Mouse (Mus musculus): ENCODE results near the gene Pla2g1b. TPM values are rescaled to one million over a fixed set of nuclear protein-coding genes. Genes with fewer than 3 reads are reported as not detected.

Pla2g1b gene
- polyA plus RNA-seq, 1 experiment from 2014 or later: 0.42 TPM

- 30% methylated on average over 12 of the region's 12 CpGs for WGBS (ENCODE audit: insufficient replicate concordance)
- Histone ChIP-seq H3K4me3 (peak overlapping the region; percentile 34), H3K36me3 (peaks cover 7% of the 10 kb centered on the region), H3K9me3 (replicated peaks) (no peaks in the 10 kb centered on the region), H3K4me1 (peaks cover 35% of the 10 kb centered on the region), H3K9ac (peak overlapping the region; percentile 50), H3K27me3 (replicated peaks) (peaks cover 15% of the 10 kb centered on the region), H3K27ac (no peak overlapping the region), H3K4me2 (peak overlapping the region; percentile 62)
- ATAC-seq: peak; percentile 44
Measured at GRCm38 (mm10) chr5:115476107-115476727, 10.2 kb downstream of the Pla2g1b start.

DNA sequence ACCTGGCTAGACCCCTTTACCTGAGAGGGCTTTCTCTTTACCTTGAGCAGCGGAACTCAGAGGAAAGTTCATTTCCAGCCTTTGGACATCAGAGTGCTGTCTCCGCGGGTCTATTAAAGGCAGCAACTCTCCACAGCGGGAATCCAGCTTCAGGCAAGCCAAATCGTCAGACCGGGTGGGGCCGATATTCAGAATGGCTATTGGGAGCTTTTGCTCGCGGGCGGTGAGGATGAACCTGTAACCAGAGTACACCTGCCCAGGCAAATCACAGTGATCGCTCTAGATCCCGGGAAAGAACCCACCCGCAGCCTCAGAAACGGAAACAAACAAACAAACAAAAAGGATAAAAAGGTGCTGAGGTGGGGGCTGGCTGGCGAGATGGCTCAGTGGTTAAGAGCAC is 13.5 kb downstream of the Pla2g1b start:
- Histone ChIP-seq H3K4me2 (peak overlapping the region; percentile 58), H3K9me3 (replicated peaks) (no peaks in the 10 kb centered on the region), H3K4me3 (no peak overlapping the region), H3K27me3 (replicated peaks) (peaks cover 15% of the 10 kb centered on the region), H3K9ac (no peak overlapping the region), H3K4me1 (peaks cover 34% of the 10 kb centered on the region), H3K27ac (no peak overlapping the region), H3K36me3 (peaks cover 13% of the 10 kb centered on the region)
- no peak for ATAC-seq
- 67% methylated on average over 15 of the region's 15 CpGs for WGBS (ENCODE audit: insufficient replicate concordance)

DNA sequence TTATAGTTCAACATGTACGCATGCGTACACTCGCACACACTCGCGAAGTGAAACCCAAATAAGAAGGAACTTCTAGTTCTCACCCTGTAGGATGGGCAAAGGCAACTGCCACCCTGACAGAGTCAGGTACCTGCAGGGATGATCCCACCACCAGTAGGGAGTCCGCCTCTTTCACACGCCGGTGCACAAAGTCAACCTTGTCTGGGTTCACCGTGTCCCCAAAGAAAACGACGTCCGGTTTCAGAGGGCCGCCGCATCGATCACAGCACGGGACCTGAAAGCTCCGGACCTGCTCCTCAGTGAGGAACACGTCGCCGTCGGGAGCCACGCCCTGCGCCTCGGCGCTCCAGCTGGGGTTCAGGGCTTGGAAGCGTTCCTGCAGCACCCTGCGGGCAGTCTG is 14.0 kb downstream of the Pla2g1b start:
- Histone ChIP-seq H3K9me3 (replicated peaks) (no peaks in the 10 kb centered on the region), H3K4me3 (peak overlapping the region; percentile 32), H3K27ac (no peak overlapping the region), H3K9ac (peak overlapping the region; percentile 46; the same call in 1 of the 2 replicates), H3K4me1 (peaks cover 38% of the 10 kb centered on the region), H3K27me3 (replicated peaks) (peaks cover 10% of the 10 kb centered on the region; the same call in 1 of the 2 replicates), H3K36me3 (peaks cover 13% of the 10 kb centered on the region), H3K4me2 (peak overlapping the region; percentile 58)
- no peak for ATAC-seq
- 32% methylated on average over 27 of the region's 27 CpGs for WGBS (ENCODE audit: insufficient replicate concordance)

DNA sequence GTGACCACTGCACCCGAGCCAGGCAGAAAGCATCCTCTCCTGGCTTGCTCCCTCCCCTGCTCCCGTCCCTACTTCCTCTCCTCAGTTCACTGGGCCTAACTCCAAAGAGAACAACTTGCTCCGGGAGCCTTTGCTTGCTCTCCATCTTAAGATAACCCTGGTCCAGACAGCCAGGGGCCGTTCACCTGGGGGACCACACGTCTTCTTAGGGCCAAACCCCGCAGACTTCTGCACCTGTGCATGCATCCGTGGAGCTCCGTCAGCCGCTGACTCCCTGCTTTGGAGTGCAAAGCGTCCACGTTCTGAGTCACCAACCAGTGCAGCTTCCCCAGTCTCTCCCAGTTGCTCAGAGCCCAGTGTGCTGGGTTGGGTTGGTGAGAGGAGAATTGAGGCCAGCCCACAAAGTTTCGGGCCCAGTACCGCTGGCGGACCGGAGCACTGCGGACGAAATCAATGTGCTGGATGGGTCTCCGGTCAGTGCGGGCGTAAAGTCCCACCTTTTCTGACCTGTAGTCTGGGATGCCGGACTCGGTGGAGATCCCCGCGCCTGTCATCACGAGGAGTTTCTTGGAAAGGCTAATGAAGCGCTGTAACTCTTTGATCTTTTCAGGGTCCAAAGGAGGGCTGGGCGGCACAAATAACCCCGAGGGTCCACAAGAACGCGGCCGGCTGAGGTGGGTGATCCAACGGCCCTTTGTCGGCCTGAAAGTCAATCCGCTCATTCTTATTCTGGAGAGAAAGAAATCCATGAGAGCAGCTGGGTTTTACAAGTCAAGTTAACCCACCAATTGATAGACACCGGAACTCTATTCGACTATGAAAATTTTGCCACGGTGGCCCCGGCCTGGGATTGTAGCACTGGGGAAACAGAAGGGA is 16.6 kb downstream of the Pla2g1b start:
- H3K27me3 ChIP-seq (replicated peaks): 0 out of 2 replicates have a peak, but pooled peaks cover 7% of the 10 kb centered on the region
- 65% methylated on average over 38 of the region's 38 CpGs for WGBS (ENCODE audit: insufficient replicate concordance)
- H3K36me3 ChIP-seq: peaks cover 13% of the 10 kb centered on the region
- H3K4me2 ChIP-seq: no peak overlapping the region
- no peak overlapping the region for H3K4me3 ChIP-seq
- H3K4me1 ChIP-seq: peaks cover 27% of the 10 kb centered on the region
- H3K9me3 ChIP-seq (replicated peaks): no peaks in the 10 kb centered on the region
- ATAC-seq: no peak
- H3K9ac ChIP-seq: no peak overlapping the region
- no peak overlapping the region for H3K27ac ChIP-seq

GRCm38 (mm10) chr5:115483385-115483784 is 17.3 kb downstream of the Pla2g1b start:
- Histone ChIP-seq H3K9me3 (replicated peaks) (no peaks in the 10 kb centered on the region), H3K36me3 (peaks cover 13% of the 10 kb centered on the region), H3K9ac (no peak overlapping the region), H3K27me3 (replicated peaks) (0 out of 2 replicates have a peak, but pooled peaks cover 7% of the 10 kb centered on the region), H3K4me3 (no peak overlapping the region), H3K4me1 (peaks cover 28% of the 10 kb centered on the region), H3K27ac (no peak overlapping the region), H3K4me2 (peak overlapping the region; percentile 79; the same call in 1 of the 2 replicates)
- ATAC-seq: no peak
- WGBS (ENCODE audit: insufficient replicate concordance): 50% methylated on average over 6 of the region's 6 CpGs

DNA sequence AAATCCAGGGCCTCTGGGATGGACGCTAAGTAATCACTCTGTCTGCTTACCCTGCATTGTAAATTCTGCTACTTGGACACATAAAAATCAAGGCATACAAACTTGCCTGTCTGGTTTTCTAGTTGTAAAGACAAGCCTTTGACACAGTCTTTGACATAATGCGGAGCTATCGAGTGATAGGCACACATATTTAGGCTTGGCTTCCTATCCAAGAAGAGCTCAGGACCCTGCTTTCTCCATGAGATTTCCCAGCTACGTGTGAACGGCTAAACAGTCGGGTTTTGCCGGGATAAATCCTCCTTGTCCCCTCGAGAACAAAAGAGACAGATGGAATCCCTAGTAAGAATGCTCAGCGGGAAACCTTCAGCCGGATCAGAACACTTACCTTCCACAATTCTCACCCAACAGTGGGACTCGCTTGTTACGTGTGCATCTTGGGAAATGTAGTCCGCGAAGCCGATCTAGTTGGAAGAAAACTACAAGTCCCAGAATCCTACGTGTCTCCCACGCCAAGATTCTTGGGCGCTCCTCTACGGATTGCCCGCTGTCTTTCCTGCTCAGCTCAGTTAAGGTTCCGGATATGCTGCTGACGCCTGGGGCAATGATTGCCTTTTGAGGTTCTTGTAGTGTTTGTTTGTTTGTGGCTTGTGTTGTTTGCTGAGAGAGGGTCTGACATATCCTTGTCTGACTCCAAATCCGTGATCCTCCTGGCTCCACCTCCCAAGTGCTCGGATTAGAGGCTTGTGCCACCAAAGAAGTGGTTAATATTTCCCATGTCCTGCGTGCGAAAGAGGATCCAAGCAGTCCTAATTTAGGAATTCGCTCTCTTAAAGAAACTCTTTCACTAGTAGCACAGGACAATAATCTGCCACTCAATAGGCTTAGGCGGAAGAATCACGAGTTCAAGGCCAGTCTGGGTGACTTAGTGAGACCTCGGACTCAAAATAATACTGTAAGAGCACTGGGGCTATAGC is 18.2 kb downstream of the Pla2g1b start, which contains the start of gene Sirt4:
TSS of gene Sirt4 (minus strand) at position 779 of the 974 bp plus-strand sequence.
- H3K4me2 ChIP-seq: peak within 1 kb of the TSS; percentile 79
- 6% methylated on average over 30 of the region's 30 CpGs for WGBS (ENCODE audit: insufficient replicate concordance)
- H3K9me3 ChIP-seq (replicated peaks): no peaks in the 10 kb centered on the region
- H3K9ac ChIP-seq: peak within 1 kb of the TSS; percentile 72
- peak; percentile 86 for ATAC-seq
- H3K27me3 ChIP-seq (replicated peaks): 0 out of 2 replicates have a peak, but pooled peaks cover 7% of the 10 kb centered on the region
- H3K36me3 ChIP-seq: peaks cover 13% of the 10 kb centered on the region
- H3K4me1 ChIP-seq: peaks cover 35% of the 10 kb centered on the region
- peak within 1 kb of the TSS; percentile 64 for H3K27ac ChIP-seq
- peak within 1 kb of the TSS; percentile 57 for H3K4me3 ChIP-seq

DNA sequence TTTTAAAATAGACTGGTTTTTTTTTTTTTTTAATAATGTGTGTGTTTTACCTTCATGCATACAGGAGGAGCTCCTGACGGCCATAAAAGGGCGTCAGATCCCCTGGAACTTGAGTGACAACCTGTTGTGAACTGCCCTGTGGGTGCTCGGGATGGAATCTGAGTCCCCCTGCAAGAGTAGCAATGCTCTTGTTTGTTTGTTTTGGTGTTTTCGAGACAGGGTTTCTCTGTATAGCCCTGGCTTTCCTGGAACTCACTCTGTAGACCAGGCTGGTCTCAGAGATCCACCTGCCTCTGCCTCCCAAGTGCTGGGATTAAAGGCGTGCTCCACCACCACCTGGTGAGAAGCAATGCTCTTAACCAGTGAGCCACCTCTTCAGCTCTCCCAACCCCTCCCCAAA is 18.9 kb downstream of the Pla2g1b start:
- peak overlapping the region; percentile 72 for H3K9ac ChIP-seq
- peak overlapping the region; percentile 49; the same call in 1 of the 2 replicates for H3K27ac ChIP-seq
- 58% methylated on average over 5 of the region's 5 CpGs for WGBS (ENCODE audit: insufficient replicate concordance)

GRCm38 (mm10) chr5:115485489-115486205 is 19.6 kb downstream of the Pla2g1b start:
- no peak overlapping the region for H3K9ac ChIP-seq
- H3K4me2 ChIP-seq: no peak overlapping the region
- 0 out of 2 replicates have a peak, but pooled peaks cover 7% of the 10 kb centered on the region for H3K27me3 ChIP-seq (replicated peaks)
- no peak overlapping the region for H3K4me3 ChIP-seq
- H3K36me3 ChIP-seq: 0 out of 2 replicates have a peak, but pooled peaks cover 6% of the 10 kb centered on the region
- WGBS (ENCODE audit: insufficient replicate concordance): 85% methylated on average over 18 of the region's 18 CpGs
- no peak overlapping the region for H3K27ac ChIP-seq
- peaks cover 30% of the 10 kb centered on the region for H3K4me1 ChIP-seq
- no peak for ATAC-seq
- no peaks in the 10 kb centered on the region for H3K9me3 ChIP-seq (replicated peaks)

More for the DNA sequence above, 18.9 kb downstream of the Pla2g1b start:
- 0 out of 2 replicates have a peak, but pooled peaks cover 7% of the 10 kb centered on the region for H3K27me3 ChIP-seq (replicated peaks)
- H3K4me1 ChIP-seq: peaks cover 33% of the 10 kb centered on the region
- H3K9me3 ChIP-seq (replicated peaks): no peaks in the 10 kb centered on the region
- no peak for ATAC-seq
- peak overlapping the region; percentile 79 for H3K4me2 ChIP-seq
- H3K36me3 ChIP-seq: 0 out of 2 replicates have a peak, but pooled peaks cover 6% of the 10 kb centered on the region
- peak overlapping the region; percentile 57 for H3K4me3 ChIP-seq

- peak overlapping the region; percentile 39; the same call in 1 of the 2 replicates for H3K9ac ChIP-seq
- H3K4me3 ChIP-seq: no peak overlapping the region
- peaks cover 41% of the 10 kb centered on the region for H3K4me1 ChIP-seq
- no peak for ATAC-seq
- WGBS (ENCODE audit: insufficient replicate concordance): 48% methylated on average over 4 of the region's 4 CpGs
- 0 out of 2 replicates have a peak, but pooled peaks cover 7% of the 10 kb centered on the region for H3K27me3 ChIP-seq (replicated peaks)
- H3K9me3 ChIP-seq (replicated peaks): no peaks in the 10 kb centered on the region
- H3K4me2 ChIP-seq: no peak overlapping the region
- H3K27ac ChIP-seq: no peak overlapping the region
- H3K36me3 ChIP-seq: 0 out of 2 replicates have a peak, but pooled peaks cover 6% of the 10 kb centered on the region
Measured at GRCm38 (mm10) chr5:115486726-115487125, 20.7 kb downstream of the Pla2g1b start.

DNA sequence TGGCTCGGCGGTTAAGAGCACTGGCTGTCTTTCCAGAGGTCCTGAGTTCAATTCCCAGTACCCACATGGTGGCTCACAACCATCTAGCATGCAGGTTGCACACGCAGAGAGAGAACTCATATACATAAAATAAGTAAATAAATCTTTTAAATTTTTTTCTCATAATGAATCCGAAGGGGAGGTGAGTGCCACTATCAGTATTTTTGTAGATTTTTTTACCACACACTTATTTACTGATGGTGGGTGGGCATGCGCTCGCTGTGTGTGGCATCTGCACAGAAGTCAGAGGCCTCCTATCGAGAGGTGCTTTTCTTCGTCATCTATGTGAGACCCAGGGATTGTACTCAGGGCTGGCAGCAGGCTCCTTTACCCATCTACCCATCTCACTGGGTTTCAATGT is 21.3 kb downstream of the Pla2g1b start:
- 77% methylated on average over 8 of the region's 8 CpGs for WGBS (ENCODE audit: insufficient replicate concordance)
- H3K4me1 ChIP-seq: peaks cover 45% of the 10 kb centered on the region
- H3K4me3 ChIP-seq: no peak overlapping the region
- peak overlapping the region; percentile 39; the same call in 1 of the 2 replicates for H3K9ac ChIP-seq
- ATAC-seq: no peak
- 0 out of 2 replicates have a peak, but pooled peaks cover 7% of the 10 kb centered on the region for H3K27me3 ChIP-seq (replicated peaks)
- no peaks in the 10 kb centered on the region for H3K9me3 ChIP-seq (replicated peaks)
- no peak overlapping the region for H3K27ac ChIP-seq
- no peak overlapping the region for H3K4me2 ChIP-seq
- 0 out of 2 replicates have a peak, but pooled peaks cover 4% of the 10 kb centered on the region for H3K36me3 ChIP-seq

Data from liver, embryonic 12.5 days (tissue).